Mouse (Mus musculus) thymus, adult 2 months (tissue): ENCODE data around the gene Iqcf1. TPM values are rescaled to one million over a fixed set of nuclear protein-coding genes. Genes with fewer than 3 reads are reported as not detected.

Experiments used
- DNase-seq: peaks from one replicate; pipeline ENCODE4 v3.0.0; 2021
- H3K27ac ChIP-seq: fragments of 200-500 bp; 2 replicates; pipeline ENCODE4 v1.5.1; 2012; ENCODE audit warnings: low read length, control low read depth; ENCODE audit not compliant: control insufficient read depth, insufficient read depth
- H3K27me3 ChIP-seq: fragments of 200-500 bp; 2 replicates; pipeline ENCODE4 v1.6.1; 2012; ENCODE audit warnings: mild to moderate bottlenecking, low read length, moderate library complexity, mixed read lengths; ENCODE audit not compliant: control insufficient read depth, insufficient read depth
- H3K36me3 ChIP-seq: fragments of 200-500 bp; 2 replicates; pipeline ENCODE4 v1.6.1; 2012; ENCODE audit warnings: mild to moderate bottlenecking, low read length, moderate library complexity; ENCODE audit not compliant: control insufficient read depth, insufficient read depth
- H3K4me1 ChIP-seq: fragments of 200-500 bp; replicated peaks from 2 replicates; pipeline ENCODE4 v1.6.1; 2012; ENCODE audit warnings: low read length; ENCODE audit not compliant: control insufficient read depth, insufficient read depth
- H3K4me3 ChIP-seq: fragments of 200-500 bp; 2 replicates; pipeline ENCODE4 v1.5.1; 2012; ENCODE audit warnings: mild to moderate bottlenecking, low read length, control low read depth, moderate library complexity; ENCODE audit not compliant: control insufficient read depth, insufficient read depth
- CTCF ChIP-seq: fragments of 200-500 bp; IDR thresholded peaks from 2 replicates; pipeline ENCODE4 v1.5.1; 2012; ENCODE audit warnings: mild to moderate bottlenecking, control low read depth, low read length, moderate library complexity, borderline replicate concordance; ENCODE audit not compliant: control insufficient read depth, poor library complexity, insufficient read depth; ENCODE audit errors: extremely low read depth
- POLR2A ChIP-seq: fragments of 200-500 bp; IDR thresholded peaks from 2 replicates; pipeline ENCODE4 v1.6.1; 2012; ENCODE audit warnings: mild to moderate bottlenecking, low read length, control low read depth, moderate library complexity; ENCODE audit not compliant: control insufficient read depth, poor library complexity, insufficient read depth; ENCODE audit errors: extremely low read depth
- WGBS: fragments of 180-500 bp; shearing (Covaris S2); methylation state at CpG from one replicate; pipeline ENCODE4 v1.1.7; 2018; 5-methylcytosine and 5-hydroxymethylcytosine counted together
- polyA plus RNA-seq: library from polyadenylated mRNA; depleted of rRNA; stranded (reverse); fragments of >200 nt; gene quantifications from 2 replicates; pipeline ENCODE4 v1.2.3, GENCODE M21; 2012

The Iqcf1 gene
- polyA plus RNA-seq, 1 experiment: not detected

GRCm38 (mm10) chr9:106464751-106465541 is 34.8 kb upstream of the Iqcf1 start:
- Histone ChIP-seq H3K4me3 (peak overlapping the region; percentile 36), H3K36me3 (no peaks in the 10 kb centered on the region), H3K27me3 (peaks cover 9% of the 10 kb centered on the region; the same call in 1 of the 2 replicates), H3K4me1 (peaks cover 14% of the 10 kb centered on the region), H3K27ac (no peak overlapping the region)
- TF ChIP-seq CTCF: no peak
- no peak for TF ChIP-seq POLR2A
- no peak for DNase-seq
- 2% methylated on average over 98 of the region's 99 CpGs for WGBS

- Histone ChIP-seq H3K4me3 (peak within 1 kb of the TSS; percentile 36), H3K4me1 (peaks cover 14% of the 10 kb centered on the region), H3K36me3 (no peaks in the 10 kb centered on the region), H3K27ac (no peak within 1 kb of the TSS), H3K27me3 (peaks cover 9% of the 10 kb centered on the region; the same call in 1 of the 2 replicates)
- no peak for TF ChIP-seq CTCF
- no peak for TF ChIP-seq POLR2A
- 28% methylated on average over 26 of the region's 26 CpGs for WGBS
- DNase-seq: no peak
These were observed 34.1 kb upstream of the Iqcf1 start, which contains the start of gene Gpr62 for GRCm38 (mm10) chr9:106465571-106466200. Gene Gpr62 (minus strand): TSS chr9:106465938.

GRCm38 (mm10) chr9:106466721-106467120 is 33.0 kb upstream of the Iqcf1 start:
- Histone ChIP-seq H3K4me1 (peaks cover 14% of the 10 kb centered on the region), H3K36me3 (no peaks in the 10 kb centered on the region), H3K27me3 (peaks cover 9% of the 10 kb centered on the region; the same call in 1 of the 2 replicates), H3K4me3 (no peak overlapping the region), H3K27ac (no peak overlapping the region)
- TF ChIP-seq CTCF (no peak), POLR2A (no peak)
- DNase-seq: no peak
- 94% methylated on average over 6 of the region's 6 CpGs for WGBS

- 95% methylated on average over 7 of the region's 7 CpGs for WGBS
- TF ChIP-seq CTCF: no peak
- no peak for TF ChIP-seq POLR2A
- H3K4me1 ChIP-seq: peaks cover 14% of the 10 kb centered on the region
- no peak overlapping the region for H3K27ac ChIP-seq
- peaks cover 9% of the 10 kb centered on the region; the same call in 1 of the 2 replicates for H3K27me3 ChIP-seq
- no peak overlapping the region for H3K4me3 ChIP-seq
- no peak for DNase-seq
- no peaks in the 10 kb centered on the region for H3K36me3 ChIP-seq
These were observed 32.0 kb upstream of the Iqcf1 start for GRCm38 (mm10) chr9:106467746-106468145.

GRCm38 (mm10) chr9:106469317-106469716 is 30.4 kb upstream of the Iqcf1 start:
- H3K4me3 ChIP-seq: no peak overlapping the region
- no peak overlapping the region for H3K27ac ChIP-seq
- WGBS: 39% methylated on average over 6 of the region's 6 CpGs
- no peaks in the 10 kb centered on the region for H3K36me3 ChIP-seq
- no peak for DNase-seq
- H3K4me1 ChIP-seq: peaks cover 14% of the 10 kb centered on the region
- H3K27me3 ChIP-seq: peaks cover 5% of the 10 kb centered on the region; the same call in 1 of the 2 replicates
- TF ChIP-seq CTCF (no peak), POLR2A (no peak)

- DNase-seq: no peak
- TF ChIP-seq POLR2A: no peak
- no peak for TF ChIP-seq CTCF
- Histone ChIP-seq H3K27ac (no peak overlapping the region), H3K4me1 (peaks cover 16% of the 10 kb centered on the region), H3K4me3 (no peak overlapping the region), H3K27me3 (peaks cover 5% of the 10 kb centered on the region; the same call in 1 of the 2 replicates), H3K36me3 (no peaks in the 10 kb centered on the region)
- WGBS: 28% methylated on average over 9 of the region's 9 CpGs
These were observed 30.0 kb upstream of the Iqcf1 start for GRCm38 (mm10) chr9:106469776-106470175.
